Mouse (Mus musculus) G1E (cell line): ENCODE measurements around the gene Tent5a. TPM values are rescaled to one million over a fixed set of nuclear protein-coding genes. Genes with fewer than 3 reads are reported as not detected.

ENCODE experiments used
- ATAC-seq: 2 replicates; pipeline ENCODE4 v1.8.0; 2016; ENCODE audit warnings: mild to moderate bottlenecking; ENCODE audit not compliant: insufficient number of reproducible peaks, poor library complexity, low FRiP score, severe bottlenecking; ENCODE audit errors: extremely low read depth
- DNase-seq: peaks from one replicate; pipeline ENCODE4 v3.0.0; 2012; ENCODE audit warnings: low spot score
- H3K27me3 ChIP-seq: 2 replicates; pipeline ENCODE4 v1.6.1; 2012; ENCODE audit warnings: mild to moderate bottlenecking, low read length, inconsistent platforms; ENCODE audit not compliant: insufficient read depth
- H3K36me3 ChIP-seq: replicated peaks from 2 replicates; pipeline ENCODE3; 2012; ENCODE audit warnings: mild to moderate bottlenecking, inconsistent platforms
- H3K4me1 ChIP-seq: 2 replicates; pipeline ENCODE4 v1.6.1; 2012; ENCODE audit warnings: low read depth, low read length, inconsistent platforms, mixed read lengths; ENCODE audit not compliant: insufficient read depth
- H3K4me3 ChIP-seq: 2 replicates; pipeline ENCODE4 v1.5.1; 2012; ENCODE audit warnings: low read depth, mild to moderate bottlenecking, inconsistent platforms, low read length, moderate library complexity, mixed read lengths
- H3K9me3 ChIP-seq: replicated peaks from 2 replicates; pipeline ENCODE4 v1.6.1; 2012; ENCODE audit warnings: inconsistent platforms
- CTCF ChIP-seq: IDR thresholded peaks from 2 replicates; pipeline ENCODE4 v1.5.1; 2012; ENCODE audit warnings: low read depth, low read length, inconsistent platforms, mixed read lengths
- GATA1 ChIP-seq: IDR thresholded peaks from 2 replicates; pipeline ENCODE4 v1.6.1; 2012; ENCODE audit warnings: borderline replicate concordance, low read length, inconsistent platforms, mixed read lengths
- GATA2 ChIP-seq: IDR thresholded peaks from 2 replicates; pipeline ENCODE4 v1.6.1; 2012; ENCODE audit warnings: low read depth, low read length, inconsistent platforms, borderline replicate concordance
- POLR2AphosphoS5 ChIP-seq: IDR thresholded peaks from 2 replicates; pipeline ENCODE4 v1.6.1; 2012; ENCODE audit warnings: low read depth, low read length, inconsistent platforms; ENCODE audit not compliant: insufficient replicate concordance
- TAL1 ChIP-seq: conservative IDR thresholded peaks from 2 replicates; pipeline ENCODE4 v1.6.1; 2012; ENCODE audit warnings: low read depth, low read length, inconsistent platforms, mixed read lengths
- polyA plus RNA-seq: library from polyadenylated mRNA; stranded (reverse); fragments of >175 nt; gene quantifications from 2 replicates; pipeline ENCODE4 v1.2.3, GENCODE M21; 2012
- total RNA-seq, 2 experiments: library from RNA; stranded (forward) in 1 of 2; stranded (reverse) in 1 of 2; fragments of 200-1000 nt in 1 of 2; fragments of >200 nt in 1 of 2; fragmentation: Nextera tagmentation in 1 of 2; gene quantifications; 2 replicates each; pipeline ENCODE4 v1.2.3; 2014 to 2017

Gene Tent5a
- total and polyA plus RNA-seq, 3 experiments: 0.80 to 13.9 (median 7.7) TPM

GRCm38 (mm10) chr9:85331521-85331920, 4.4 kb upstream of the Tent5a start:
- no peaks in the 10 kb centered on the region; the same call in 1 of the 2 replicates for H3K27me3 ChIP-seq
- H3K4me3 ChIP-seq: no peak overlapping the region
- no peaks in the 10 kb centered on the region for H3K36me3 ChIP-seq
- ATAC-seq (no peak), DNase-seq (no peak)
- TF ChIP-seq GATA1 (no peak), TAL1 (no peak), CTCF (no peak), POLR2AphosphoS5 (no peak), GATA2 (no peak)
- peaks cover 6% of the 10 kb centered on the region; the same call in 1 of the 2 replicates for H3K4me1 ChIP-seq
- H3K9me3 ChIP-seq: peaks cover 22% of the 10 kb centered on the region

- no peak for TF ChIP-seq GATA2
- peak; percentile 63 for TF ChIP-seq CTCF
- H3K4me3 ChIP-seq: peak overlapping the region; percentile 74
- ATAC-seq (peak; percentile 23; the same call in 1 of the 2 replicates), DNase-seq (peak; percentile 32)
- H3K36me3 ChIP-seq: peaks cover 8% of the 10 kb centered on the region
- no peaks in the 10 kb centered on the region; the same call in 1 of the 2 replicates for H3K27me3 ChIP-seq
- H3K9me3 ChIP-seq: peaks cover 27% of the 10 kb centered on the region
- H3K4me1 ChIP-seq: peaks cover 17% of the 10 kb centered on the region
Observed at GRCm38 (mm10) chr9:85328259-85328658, 1.1 kb upstream of the Tent5a start.

GRCm38 (mm10) chr9:85326292-85327241, 581 bp downstream of the Tent5a start:
- Histone ChIP-seq H3K4me3 (peak overlapping the region; percentile 74), H3K9me3 (peaks cover 27% of the 10 kb centered on the region), H3K27me3 (no peaks in the 10 kb centered on the region; the same call in 1 of the 2 replicates), H3K4me1 (peaks cover 17% of the 10 kb centered on the region), H3K36me3 (peaks cover 14% of the 10 kb centered on the region)
- DNase-seq: no peak
- no peak for ATAC-seq
- TF ChIP-seq GATA1 (no peak), TAL1 (no peak), POLR2AphosphoS5 (no peak), GATA2 (no peak), CTCF (no peak)

GRCm38 (mm10) chr9:85325201-85325868, 1.8 kb downstream of the Tent5a start:
- TF ChIP-seq GATA2: no peak
- Histone ChIP-seq H3K4me3 (no peak overlapping the region), H3K9me3 (peaks cover 27% of the 10 kb centered on the region), H3K27me3 (no peaks in the 10 kb centered on the region; the same call in 1 of the 2 replicates), H3K4me1 (peaks cover 17% of the 10 kb centered on the region), H3K36me3 (peaks cover 16% of the 10 kb centered on the region)
- DNase-seq (peak; percentile 3), ATAC-seq (peak; percentile 43; the same call in 1 of the 2 replicates)

GRCm38 (mm10) chr9:85324158-85324875, 2.8 kb downstream of the Tent5a start:
- TF ChIP-seq GATA1: no peak
- TF ChIP-seq CTCF: no peak
- TF ChIP-seq POLR2AphosphoS5: no peak
- no peak for TF ChIP-seq GATA2
- TF ChIP-seq TAL1: no peak
- Histone ChIP-seq H3K27me3 (no peaks in the 10 kb centered on the region; the same call in 1 of the 2 replicates), H3K4me1 (peaks cover 17% of the 10 kb centered on the region), H3K4me3 (no peak overlapping the region), H3K36me3 (peaks cover 16% of the 10 kb centered on the region), H3K9me3 (peaks cover 27% of the 10 kb centered on the region)
- no peak for DNase-seq
- ATAC-seq: no peak

GRCm38 (mm10) chr9:85320167-85320951, 6.8 kb downstream of the Tent5a start:
- H3K9me3 ChIP-seq: no peaks in the 10 kb centered on the region

More at GRCm38 (mm10) chr9:85320167-85320951, 6.8 kb downstream of the Tent5a start:
- Histone ChIP-seq H3K4me1 (peaks cover 5% of the 10 kb centered on the region; the same call in 1 of the 2 replicates), H3K36me3 (peaks cover 16% of the 10 kb centered on the region), H3K27me3 (no peaks in the 10 kb centered on the region), H3K4me3 (no peak overlapping the region)
- ATAC-seq: no peak
- no peak for DNase-seq
- TF ChIP-seq GATA2 (no peak), GATA1 (no peak), POLR2AphosphoS5 (no peak), TAL1 (no peak), CTCF (no peak)
